Mouse (Mus musculus) frontal cortex, adult 2 months (tissue): Measurements from ENCODE around the gene Gm21976. TPM values are rescaled to one million over a fixed set of nuclear protein-coding genes. Genes with fewer than 3 reads are reported as not detected.

Experiments
- DNase-seq, 2 experiments: peaks; one replicate each; pipeline ENCODE4 v3.0.0; 2022; ENCODE audit warnings: low spot score in 1 of 2; ENCODE audit errors: extremely low spot score in 1 of 2
- polyA plus RNA-seq: library from polyadenylated mRNA; depleted of rRNA; stranded (reverse); fragments of >200 nt; gene quantifications from 2 replicates; pipeline ENCODE4 v1.2.3, GENCODE M21; 2012; rRNA removed

The Gm21976 gene
- polyA plus RNA-seq, 1 experiment = not detected

DNA sequence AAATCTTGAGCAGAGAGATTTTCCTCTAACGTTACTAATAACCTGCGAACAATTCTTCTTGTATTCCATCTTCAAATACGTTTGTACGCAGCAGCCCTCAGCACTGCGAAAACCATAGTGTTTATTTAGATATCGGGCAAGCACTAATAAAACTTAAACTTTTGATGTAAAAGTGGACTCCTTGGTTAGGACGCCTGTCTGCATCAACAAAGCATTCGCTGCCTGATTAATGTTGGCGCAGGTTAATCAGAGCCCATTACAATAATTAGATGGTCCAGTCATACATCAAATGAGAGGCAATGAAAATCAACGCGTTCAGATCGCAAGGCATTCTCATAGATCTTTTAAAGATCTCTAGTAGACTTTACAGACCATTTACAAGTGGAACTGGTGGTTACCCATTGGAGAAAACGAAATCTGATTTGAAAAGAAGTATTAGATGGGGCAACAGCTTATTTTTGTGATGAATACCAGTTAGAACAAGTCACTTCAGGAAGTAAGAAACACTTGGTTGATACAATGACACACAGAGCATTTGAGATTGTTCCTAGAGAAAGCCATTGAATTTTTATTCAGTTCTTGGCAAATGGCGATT lies 72.8 kb downstream of the Gm21976 start:
- no peak for DNase-seq

DNA sequence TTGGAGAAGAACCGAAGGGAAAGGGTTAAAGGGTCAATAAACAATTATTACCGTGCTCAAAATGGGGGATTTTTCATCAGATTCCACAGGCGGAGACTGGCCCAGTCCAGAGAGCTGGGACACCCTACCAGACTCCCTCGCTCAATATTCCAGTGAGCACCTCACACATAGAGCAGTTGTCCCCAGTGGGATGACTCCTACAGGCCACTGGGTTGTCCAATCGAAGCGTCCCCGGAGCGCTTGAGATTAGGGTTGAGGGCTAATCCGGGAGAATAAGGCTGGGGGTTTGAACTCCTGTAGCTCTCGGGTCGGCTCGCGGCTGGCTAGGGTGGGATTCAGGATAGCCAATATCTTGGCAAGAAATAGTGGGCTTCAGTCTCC lies 74.0 kb downstream of the Gm21976 start:
- no peak for DNase-seq

DNA sequence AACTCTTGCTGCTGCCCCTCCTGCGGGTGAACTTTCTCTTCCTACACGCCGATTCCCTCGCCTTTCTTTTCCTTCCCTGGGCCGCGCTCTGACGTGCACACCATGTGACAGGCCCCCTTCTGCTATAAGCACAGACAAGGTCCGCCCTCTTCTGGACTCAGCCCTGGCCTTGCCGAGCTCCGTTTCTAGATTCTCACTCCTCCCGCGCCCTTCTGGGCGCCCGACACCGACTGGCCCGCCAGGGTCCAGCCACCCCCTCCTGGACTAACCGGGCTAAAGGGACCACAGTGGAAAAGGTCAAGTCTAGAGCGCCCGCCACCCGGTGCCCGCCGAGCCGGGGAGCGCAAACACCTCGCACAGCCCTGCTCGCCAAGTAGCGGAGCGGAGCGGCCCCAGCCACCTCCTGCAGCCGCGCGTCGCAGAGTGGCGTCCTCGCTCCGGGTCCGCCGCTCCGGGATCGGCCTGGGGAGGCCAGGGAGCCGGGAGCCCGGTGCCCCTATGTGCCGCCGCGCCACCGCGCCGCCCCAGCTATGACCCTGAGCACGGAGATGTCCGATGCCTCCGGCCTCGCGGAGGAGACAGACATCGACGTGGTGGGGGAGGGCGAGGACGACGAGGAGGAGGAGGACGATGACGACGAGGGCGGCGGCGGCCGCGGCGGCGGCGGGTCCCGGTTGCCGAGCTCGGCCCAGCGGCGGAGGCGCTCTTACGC lies 74.6 kb downstream of the Gm21976 start, which contains the start of gene Foxd1:
TSS of gene Foxd1 (plus strand) at position 153 of the 712 bp plus-strand sequence.
- no peak for DNase-seq

DNA sequence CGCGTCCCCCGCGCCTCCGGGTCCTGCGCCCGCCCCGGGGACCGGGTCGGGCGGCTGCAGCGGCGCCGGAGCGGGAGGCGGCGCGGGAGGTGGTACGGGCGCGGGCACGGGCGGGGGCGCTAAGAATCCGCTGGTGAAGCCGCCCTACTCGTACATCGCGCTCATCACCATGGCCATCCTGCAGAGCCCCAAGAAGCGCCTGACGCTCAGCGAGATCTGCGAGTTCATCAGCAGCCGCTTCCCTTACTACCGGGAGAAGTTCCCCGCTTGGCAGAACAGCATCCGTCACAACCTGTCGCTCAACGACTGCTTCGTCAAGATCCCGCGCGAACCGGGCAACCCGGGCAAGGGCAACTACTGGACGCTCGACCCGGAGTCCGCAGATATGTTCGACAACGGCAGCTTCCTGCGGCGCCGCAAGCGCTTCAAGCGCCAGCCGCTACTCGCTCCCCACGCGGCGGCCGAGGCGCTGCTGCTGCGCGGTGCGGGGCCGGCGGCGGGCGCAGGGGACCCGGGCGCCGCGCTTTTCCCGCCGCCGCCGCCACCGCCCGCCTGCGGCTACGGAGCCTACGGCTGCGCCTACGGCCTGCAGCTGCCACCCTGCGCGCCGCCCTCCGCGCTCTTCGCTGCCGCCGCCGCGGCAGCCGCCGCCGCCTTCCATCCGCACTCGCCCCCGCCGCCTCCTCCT lies 75.3 kb downstream of the Gm21976 start:
- DNase-seq = no peak

DNA sequence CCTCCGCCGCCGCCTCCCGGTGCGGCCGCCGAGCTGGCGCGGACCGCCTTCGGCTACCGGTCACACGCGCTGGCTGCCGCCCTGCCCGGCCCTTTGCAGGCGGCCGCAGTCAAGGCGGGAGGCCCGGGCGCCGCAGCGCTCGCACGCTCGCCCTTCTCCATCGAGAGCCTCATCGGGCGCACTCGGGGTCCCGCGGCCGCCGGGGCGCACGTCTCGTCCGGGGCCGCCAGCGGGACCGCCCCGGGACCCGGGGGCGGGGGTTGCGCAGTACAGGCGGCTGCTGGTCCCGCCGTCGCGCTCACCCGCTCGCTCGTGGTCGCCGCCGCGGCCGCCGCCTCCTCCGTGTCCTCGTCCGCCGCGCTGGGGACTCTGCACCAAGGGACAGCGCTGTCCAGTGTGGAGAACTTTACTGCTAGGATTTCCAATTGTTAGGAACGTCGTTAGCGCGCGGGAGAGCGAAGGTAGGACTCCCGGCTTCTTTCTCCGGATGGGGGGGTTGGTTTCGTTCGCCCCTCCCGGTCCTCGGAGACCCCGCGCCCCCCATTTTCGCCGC lies 75.9 kb downstream of the Gm21976 start:
- DNase-seq = no peak

DNA sequence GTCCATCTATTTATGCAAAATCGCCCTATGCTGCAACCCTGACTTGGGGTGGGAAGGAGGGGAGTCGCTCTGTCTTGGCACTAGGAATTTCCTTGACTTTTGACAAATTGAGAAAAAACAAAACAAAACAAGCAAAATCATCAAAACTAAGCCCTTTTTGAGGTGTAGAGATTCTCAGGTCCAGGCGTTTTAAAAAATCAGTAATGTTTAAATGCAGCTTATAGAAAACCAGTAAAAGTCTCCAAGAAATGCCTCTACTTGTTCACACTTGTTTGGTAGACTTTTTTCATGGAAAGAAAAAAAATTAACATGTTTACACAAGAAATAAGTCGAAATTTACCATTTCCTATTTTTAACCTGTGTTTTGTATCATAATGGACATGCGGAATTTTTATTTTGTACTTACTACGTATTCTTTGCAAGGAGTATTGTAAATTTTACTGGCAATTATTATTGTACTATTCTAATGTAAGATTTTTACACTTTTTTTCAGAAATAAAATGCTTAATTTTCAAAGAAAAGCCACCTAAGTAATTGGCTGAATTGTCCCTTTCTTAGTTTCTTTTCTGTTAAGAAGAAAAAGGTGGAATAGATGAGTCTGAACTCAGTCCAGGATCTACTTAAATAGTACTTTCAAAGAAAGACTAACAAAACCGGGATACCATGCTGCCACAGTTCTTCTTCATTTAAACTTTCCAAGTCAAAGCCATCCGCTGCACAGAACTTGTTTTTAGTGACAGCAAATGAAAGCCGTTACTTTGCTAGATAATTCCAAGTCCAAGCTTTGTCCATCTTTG lies 76.7 kb downstream of the Gm21976 start:
- no peak for DNase-seq

Other genes starting within 250 kb of the Gm21976 start
- gene Arhgef28, start 73.4 kb upstream of the Gm21976 start, polyA plus RNA-seq = 10.6 and 27.2 TPM in 2 replicates
- gene Utp15, start 16.8 kb upstream of the Gm21976 start, polyA plus RNA-seq = 21.1 and 22.4 TPM in 2 replicates
- 55.8 and 61.4 TPM in 2 replicates for gene Ankra2, start 16.8 kb upstream of the Gm21976 start, polyA plus RNA-seq
- 302 and 345 TPM in 2 replicates for gene Btf3, start 37.1 kb downstream of the Gm21976 start, polyA plus RNA-seq
- gene Foxd1, start 74.4 kb downstream of the Gm21976 start, polyA plus RNA-seq = 0.84 and 1.2 TPM in 2 replicates
- gene Gm10320, start 212.1 kb downstream of the Gm21976 start, polyA plus RNA-seq = 0.27 and 0.42 TPM in 2 replicates